21 mouse cellular contexts compared by ENCODE assay signal in the genomic region with DNA sequence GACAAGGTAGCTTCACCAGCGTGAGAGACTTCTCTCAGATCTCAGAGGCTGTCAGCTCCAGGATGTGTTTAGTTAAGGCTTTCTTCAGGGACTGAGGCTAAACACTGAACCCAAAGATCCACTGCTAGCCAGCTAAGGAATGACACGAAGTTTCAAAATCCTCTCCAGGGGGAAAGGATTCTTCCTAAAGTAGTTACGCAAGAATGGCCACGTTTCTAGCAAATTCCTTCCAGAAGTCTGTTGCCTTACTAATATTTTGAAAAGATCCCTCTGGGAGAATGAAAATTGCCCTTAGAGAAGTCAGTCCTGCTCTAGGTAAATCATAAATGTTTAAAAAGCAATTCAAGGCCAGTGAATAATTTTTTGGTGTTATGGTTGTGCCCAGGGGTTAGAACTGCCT.
DNase-seq lines count a peak whose midpoint lies in the region; TF ChIP-seq lines count a peak whose summit lies in the region.
"Had no signal": no experiment of that assay in that cellular context is flagged by ENCODE, and none has a peak within 500 bp of the region (broad histone marks: within the 10 kb centered on the region; RNA-seq: fewer than 3 reads in every experiment).

No protein-coding gene starts in this region.

- no peaks in the 10 kb centered on the region for H3K4me1 ChIP-seq in embryonic fibroblast, embryonic 13.5 days (ENCODE audit: control insufficient read depth, insufficient read depth, low read length)
- H3K4me1 ChIP-seq: embryonic facial prominence, embryonic 13.5 days; heart, embryonic 10.5 days; heart, embryonic 13.5 days had no signal

- TF ChIP-seq POLR2A in embryonic fibroblast, embryonic 13.5 days (IDR thresholded peaks at IDR 0.05; ENCODE audit: low read depth, low read length): no peak

- DNase-seq in gastrocnemius, adult 18-20 months (ENCODE audit: low spot score): peak; percentile 8
- no peak for DNase-seq in gastrocnemius, adult 8-10 months (ENCODE audit: low spot score in 2 of 2)
- DNase-seq in 3T3-L1 (ENCODE audit: low read depth, low spot score): peak; percentile 71
- DNase-seq in adipocyte (ENCODE audit: low spot score): peak; percentile 77
- no peak for DNase-seq in left cerebral cortex, postnatal 10 days (ENCODE audit: extremely low spot score in 1 of 2, low spot score in 2 of 2)
- DNase-seq in left cerebral cortex, postnatal 36 days (ENCODE audit: low spot score in 2 of 2): no peak
- DNase-seq: adrenal gland, adult 2 months; adrenal gland, postnatal 14 days; cerebellum, adult 11-12 months; cerebellum, adult 9-10 months; cerebellum, postnatal 14 days; gastrocnemius, postnatal 14 days; heart, postnatal 14 days; heart, postnatal 4 days; kidney, adult 18-20 months had no signal

- intact Hi-C loops in left cerebral cortex, postnatal 10 days (cut with DNase I): no loop called here
- intact Hi-C loops in left cerebral cortex, postnatal 36 days (cut with DNase I): no loop called here

- no peak for TF ChIP-seq CTCF in embryonic fibroblast, embryonic 13.5 days (IDR thresholded peaks at IDR 0.05; ENCODE audit: borderline replicate concordance, insufficient read depth, low read length)

- H3K4me3 ChIP-seq in embryonic fibroblast, embryonic 13.5 days (ENCODE audit: insufficient read depth, low read length): no peak overlapping the region
- H3K4me3 ChIP-seq: embryonic facial prominence, embryonic 13.5 days; heart, embryonic 10.5 days; heart, embryonic 13.5 days had no signal

- peak overlapping the region; percentile 24 for H3K27ac ChIP-seq in embryonic fibroblast, embryonic 13.5 days (ENCODE audit: insufficient read depth, low read length)
- H3K27ac ChIP-seq: embryonic facial prominence, embryonic 13.5 days; heart, embryonic 10.5 days; heart, embryonic 13.5 days; hindbrain, embryonic 14.5 days; hindbrain, postnatal 0 days had no signal

Comparison
In these comparisons a context has a peak if more than half of its experiments do, and no peak if none do; other contexts are left out.
1. DNase-seq: peak in gastrocnemius, adult 18-20 months (single experiment), 3T3-L1 (single experiment) and adipocyte (single experiment); none in gastrocnemius, adult 8-10 months (0 of 2), left cerebral cortex, postnatal 10 days (0 of 2) and left cerebral cortex, postnatal 36 days (0 of 2).